Mouse (Mus musculus) cerebellum, adult 18-20 months (tissue): ENCODE results near the gene Gmds.

Source experiments
- DNase-seq, 2 experiments: peaks; one replicate each; pipeline ENCODE4 v3.0.0; 2021

Gmds gene

DNA sequence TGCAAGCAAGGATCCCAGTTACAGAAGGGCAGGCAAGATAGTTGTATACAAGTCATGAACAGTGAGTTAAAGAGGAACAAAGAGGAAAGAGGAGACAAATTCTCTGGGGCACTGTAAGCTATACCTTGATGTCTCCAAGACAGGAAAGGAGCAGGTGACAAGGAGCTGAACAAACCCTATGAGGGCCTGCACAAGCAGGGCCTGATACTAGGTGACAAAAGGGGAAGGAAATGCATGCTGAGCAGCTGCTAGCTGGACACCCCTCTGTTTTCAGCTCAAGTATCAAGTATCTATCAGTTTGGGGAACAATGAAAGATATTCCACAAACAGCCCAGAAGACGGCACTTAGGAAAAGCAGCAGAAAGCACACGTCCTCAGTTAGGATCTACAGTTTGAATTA lies 193.4 kb downstream of the Gmds start:
- DNase-seq: no peak

DNA sequence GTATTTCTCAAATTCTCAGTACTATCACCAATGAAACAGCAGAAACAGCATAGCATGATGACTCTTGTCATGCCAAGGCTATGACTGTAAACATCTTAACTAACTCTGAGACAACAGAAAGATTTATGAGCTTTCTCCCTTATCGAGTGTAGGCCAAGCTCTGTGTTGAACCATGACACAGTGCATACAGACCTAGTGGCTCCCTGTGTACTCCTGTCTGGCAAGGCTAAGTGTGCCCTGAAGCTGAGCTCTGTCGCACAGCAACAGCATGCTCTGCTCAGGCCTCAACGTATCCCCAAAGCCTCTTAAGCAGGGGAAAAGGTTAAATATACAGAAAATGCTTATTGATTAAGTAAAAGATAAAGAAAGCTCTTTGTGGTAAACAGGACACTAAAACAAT lies 194.9 kb downstream of the Gmds start:
- DNase-seq: no peak

DNA sequence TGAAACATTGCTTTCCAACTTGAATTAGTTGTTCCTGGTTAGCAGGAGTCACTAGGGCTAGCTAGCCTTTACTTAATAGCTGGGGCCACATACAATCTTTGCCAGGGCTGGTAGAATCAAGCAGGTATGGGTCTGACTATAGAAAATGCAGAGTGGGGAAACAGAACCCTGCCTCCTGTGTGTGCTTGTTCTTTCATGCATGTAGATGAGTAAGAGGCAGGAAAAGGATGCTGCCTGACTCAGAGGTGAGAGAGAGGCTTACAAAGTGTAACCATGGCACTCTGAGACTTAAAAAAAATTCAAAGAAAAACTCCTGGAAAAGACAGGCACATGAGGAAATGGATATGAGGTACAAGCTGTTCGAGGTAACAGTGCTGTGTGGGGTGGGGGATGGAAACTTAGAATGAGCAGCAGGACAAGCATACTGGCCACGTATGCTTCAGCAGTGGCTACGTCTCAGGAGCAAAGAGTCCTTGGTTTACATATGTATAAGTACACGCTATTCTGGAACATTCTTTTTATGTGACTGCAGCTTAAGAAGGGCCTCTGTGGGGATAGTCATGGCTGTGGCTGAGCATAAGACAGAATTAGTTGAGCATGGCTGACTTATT lies 203.8 kb downstream of the Gmds start:
- no peak for DNase-seq

DNA sequence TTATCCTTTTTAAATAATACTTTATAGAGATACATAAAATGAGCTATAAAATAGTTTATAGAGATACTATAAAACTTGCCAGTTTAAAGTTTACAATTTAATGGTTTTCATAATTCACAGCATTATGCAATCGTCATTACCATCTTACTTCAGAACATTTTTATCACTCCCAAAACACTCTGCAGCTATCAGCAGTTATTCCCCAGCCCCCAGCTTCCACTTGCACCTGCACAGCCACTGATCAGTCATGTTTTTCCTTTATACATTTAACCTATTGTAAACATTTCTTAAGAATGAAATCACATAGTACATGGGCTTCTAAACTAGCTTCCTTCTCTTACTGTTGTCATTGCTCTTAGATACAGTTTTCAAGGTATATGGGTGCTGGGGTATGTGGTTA lies 208.6 kb downstream of the Gmds start:
- DNase-seq: no peak

DNA sequence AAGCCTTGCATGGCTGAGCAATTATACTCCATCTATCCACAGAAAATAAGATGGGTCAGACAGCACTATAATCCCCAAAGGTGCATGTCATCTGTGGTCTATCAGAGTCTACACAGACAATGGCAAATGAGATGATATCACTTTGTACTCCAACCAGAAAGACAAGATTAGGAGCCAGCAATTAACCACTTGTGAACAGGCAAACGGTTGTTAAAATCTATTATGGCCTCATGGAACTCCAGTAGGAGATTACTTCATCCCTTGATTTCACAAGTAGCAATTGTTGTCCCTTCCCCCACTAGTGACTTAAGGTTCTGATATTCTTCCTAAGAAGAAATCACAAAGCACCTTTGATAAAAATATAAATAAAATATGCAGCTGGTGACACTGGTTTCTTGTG lies 220.2 kb downstream of the Gmds start:
- DNase-seq: no peak

DNA sequence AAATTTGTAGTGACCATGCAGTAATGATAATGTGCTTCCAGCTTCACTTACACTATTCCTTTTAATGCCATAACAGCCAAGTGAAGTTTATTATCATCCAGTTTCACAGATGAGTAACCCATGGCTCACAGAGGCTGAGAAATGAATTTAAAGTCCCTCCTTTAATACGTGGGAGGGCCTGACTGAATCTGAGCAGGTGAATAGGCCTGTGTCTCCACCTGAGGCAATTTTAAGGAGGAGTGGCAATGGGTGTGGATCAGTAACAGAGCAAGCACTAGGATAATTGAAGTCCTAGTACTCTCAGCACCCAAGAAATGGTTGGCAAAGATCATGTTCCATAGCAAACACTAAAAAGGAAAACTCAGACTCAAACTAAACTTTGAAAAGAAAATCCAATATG lies 223.1 kb downstream of the Gmds start:
- DNase-seq: no peak

DNA sequence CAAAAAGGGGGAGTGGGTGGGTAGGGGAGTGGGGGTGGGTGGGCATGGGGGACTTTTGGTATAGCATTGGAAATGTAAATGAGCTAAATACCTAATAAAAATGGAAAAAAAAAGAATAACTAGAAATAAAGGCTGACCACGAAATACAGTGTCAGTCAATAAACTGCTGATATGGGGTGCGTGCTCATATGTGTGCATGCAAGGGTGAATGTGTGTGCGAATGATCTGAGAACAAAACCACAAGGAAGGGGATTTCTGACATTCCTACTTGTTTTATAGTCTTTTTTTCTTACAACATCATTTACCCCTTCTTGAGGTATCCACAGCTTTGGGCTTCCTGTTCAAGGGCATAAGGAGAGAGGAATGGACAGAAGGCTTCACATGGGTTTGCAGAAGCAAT lies 224.7 kb downstream of the Gmds start:
- DNase-seq: no peak

DNA sequence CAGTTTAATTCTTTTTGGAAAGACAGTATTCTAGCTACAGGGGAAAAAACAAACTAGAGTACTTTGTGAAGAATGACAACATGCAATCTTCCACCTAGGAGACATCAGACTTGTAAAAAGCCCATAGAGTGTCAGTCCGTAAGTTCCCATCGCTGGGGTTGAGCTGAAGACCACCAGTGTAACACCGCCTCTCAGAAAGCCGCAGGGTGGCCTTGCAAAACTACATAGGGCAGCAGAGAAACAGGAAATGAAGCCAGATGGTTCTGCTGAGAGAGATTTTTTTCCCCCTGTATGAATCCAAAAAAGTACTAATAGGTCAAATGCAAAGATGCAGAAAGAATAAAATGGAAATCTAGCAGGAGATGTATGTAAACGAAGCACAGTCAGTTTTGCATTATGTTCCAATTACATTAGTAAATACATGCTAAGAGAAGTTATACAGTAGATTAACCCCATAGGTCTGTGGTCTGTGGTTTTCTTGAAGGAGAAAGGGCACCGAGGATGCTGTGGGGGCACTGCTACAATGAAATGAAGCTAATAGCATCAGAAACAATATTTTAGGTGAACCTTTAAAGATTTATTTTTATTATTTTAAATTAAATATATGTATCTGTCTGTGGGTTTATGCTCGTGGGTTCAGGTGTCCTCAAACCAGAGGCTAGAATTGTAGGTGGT lies 250.1 kb downstream of the Gmds start:
- DNase-seq: no peak

DNA sequence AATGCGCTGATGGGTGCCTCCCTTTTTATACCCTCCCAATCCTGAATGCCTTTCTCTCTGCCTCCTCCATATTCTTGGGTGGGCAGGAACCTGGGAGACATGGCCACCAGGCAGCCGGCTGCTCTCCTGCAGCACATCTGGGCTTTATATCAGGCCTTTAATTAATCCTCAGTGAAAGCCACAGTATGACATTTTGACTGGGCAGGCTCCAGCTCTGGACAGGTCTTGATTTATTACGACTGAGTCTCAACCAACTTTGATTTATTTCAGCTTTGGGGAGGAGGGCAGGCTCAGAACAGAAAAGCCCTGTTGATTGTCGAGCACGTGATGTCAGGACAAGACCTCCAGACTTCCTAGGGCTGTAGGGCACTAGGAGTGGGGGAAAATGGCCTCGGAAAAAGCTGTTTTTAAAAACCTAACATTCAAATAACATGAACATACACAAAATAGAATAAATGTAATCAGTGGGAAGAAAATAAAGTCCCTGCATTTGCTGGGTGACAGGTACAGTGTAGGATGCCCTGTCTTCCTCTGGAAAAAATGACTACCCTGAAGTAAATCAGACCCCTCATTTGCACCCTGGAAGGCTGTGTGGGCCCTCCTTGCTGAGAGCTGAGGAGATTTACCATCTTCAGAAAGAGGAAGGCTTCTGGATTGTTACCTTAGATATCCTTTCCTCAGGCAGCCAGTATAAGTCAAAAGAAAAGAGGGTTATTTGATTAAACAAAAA lies 257.9 kb downstream of the Gmds start:
- DNase-seq: no peak

DNA sequence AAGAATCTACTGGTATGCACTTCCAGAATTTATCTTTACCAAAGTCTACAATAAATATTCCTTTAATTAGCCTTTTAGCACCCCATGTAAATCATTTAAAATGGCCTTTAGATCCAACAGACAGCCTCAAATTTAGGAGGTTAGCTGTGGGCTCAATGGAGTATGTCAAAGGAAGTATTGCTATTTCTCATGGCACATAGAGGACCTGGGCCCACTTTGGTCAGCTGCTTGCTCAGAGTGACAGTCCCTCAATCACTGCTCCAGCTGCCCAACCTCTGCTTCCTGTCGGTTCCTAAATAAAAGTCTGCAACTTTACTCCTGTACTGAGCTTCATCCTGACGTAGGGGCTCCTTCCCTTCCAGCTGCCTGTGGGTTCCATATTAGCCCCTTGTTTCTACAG lies 264.9 kb downstream of the Gmds start:
- DNase-seq: no peak

DNA sequence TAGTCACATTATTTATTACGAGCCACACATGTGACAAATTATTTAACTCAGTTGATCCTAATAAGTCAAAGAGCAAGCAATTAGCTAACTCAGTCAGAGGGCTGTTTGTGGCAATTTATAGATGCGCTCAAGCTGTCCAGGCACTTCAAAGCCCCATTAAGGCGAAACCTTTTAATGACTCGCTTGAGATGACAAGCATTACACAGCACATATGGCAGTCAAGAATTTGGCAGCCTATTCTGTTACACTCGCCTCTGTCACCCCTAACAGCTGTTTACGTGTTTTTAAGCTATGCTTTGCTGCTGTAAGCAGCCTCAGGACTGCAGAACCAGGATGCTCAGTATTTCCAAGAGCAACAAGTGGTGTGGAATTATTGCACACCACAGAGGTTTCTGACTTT lies 283.2 kb downstream of the Gmds start:
- DNase-seq: no peak

DNA sequence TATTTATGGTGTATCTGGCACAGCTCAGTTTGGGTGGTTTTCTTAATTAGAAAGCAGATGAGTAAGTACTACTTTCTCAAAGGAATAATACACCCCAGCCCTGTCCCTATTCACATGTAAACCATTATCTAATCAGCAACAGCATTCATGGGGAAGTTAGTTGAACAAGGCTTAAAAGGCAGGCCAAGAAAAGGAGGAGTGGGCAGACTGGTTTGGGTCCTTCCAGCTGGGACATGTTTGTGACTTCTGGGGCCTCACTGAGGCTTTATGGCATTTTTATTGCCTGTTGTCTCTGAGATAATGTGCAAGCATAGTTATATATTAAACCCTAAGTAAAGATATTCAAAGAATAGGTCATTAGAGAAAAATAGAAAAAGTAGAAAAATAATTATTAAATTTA lies 285.0 kb downstream of the Gmds start:
- no peak for DNase-seq

DNA sequence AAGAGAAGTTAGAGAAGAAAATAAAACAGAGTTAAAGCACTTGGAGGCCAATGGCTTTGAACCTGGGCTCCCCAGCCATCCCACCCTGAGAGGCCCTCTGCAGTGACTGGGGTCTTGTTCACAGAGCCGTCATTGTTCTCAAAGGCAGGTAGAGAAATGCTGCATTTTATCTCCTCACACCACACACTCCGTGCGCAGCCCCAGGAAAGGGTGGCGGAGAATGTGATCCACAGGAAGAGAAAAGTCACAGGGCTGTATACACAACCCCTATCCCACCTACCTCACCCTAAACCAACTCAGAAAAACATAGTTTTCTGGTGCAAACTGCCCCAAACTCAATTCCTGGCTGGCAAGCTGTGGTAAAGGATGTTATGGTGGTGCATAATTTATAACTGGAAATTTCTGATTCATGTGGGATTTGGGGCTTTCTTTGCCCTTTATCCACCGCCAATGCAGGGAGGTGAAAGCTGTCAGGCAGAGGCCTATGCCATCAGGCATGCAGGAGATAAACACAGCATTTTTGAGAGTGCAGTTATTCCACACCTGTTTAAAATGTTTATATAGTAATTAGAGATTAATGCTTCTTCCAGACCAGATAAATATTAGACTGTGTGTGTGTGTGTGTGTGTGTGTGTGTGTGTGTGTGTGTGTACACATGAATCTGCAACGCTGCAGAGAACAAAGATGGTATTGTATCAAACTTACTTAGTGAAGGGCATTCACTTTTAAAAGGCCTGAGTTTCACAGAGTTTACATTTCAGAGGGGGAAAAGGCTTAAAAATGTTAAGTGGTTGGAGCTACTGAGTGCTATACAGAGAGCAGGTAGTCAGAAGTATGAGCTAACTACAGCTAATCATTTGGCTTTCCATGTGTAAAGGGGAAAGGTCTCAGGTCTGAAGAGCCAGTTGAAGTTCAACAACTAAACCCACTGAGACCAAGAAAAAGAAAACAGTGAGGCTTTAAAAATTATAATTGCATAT lies 290.3 kb downstream of the Gmds start:
- no peak for DNase-seq

DNA sequence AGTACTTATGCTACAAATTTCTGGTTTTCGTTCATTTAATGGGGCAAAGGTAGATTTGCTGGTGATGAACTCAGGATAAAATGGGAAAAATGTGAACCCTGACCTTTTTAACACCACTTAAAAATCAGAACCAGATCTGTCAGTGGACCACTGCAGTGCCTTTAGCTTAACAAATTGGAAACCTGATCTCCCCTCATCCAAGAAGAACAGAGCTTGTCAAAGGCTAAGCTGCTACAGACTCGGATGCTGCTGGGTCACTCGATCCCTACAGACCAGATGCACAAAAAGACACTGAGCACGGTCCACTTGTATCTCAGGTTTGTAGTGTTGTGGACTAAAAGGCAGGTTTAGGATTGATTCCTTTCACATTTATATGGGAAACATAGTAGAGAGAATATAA lies 291.6 kb downstream of the Gmds start:
- DNase-seq: no peak

DNA sequence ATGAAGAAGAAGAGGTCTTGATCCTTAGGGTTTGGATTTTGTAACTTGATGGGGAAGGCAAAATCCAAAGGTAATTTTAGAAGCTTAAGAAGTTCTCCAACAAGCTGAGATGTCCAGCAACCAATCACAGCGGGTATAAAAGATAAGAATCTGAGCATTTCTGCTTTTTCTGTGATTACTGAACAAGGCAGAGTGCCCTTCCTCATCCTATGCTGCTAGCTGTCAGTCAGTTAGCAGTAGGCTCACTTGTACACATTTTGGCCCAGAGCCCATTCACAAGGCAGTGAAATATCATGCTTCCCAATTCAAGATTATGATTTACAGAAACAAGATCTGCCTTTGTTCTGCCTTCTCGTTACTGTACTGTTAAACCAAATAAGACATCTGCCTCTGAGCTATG lies 295.8 kb downstream of the Gmds start:
- no peak for DNase-seq

DNA sequence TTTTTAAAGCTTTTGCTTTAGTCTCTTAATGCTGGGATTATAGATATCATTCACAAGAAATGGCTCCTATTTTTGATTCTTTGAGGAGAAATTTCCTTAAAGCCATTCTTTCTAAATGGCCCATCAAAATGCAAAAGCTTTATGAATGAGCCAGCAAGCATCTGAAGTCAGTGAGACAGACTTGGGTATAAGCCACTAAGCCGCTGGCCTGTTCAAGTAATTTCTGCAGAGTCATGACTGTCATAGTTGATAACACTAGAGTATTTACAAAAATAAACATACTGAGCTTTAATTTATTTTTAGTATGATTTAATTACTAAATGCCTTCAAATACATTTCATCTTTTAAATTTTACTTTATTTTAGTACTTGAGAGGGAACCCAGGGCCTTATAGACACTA lies 297.7 kb downstream of the Gmds start:
- no peak for DNase-seq

DNA sequence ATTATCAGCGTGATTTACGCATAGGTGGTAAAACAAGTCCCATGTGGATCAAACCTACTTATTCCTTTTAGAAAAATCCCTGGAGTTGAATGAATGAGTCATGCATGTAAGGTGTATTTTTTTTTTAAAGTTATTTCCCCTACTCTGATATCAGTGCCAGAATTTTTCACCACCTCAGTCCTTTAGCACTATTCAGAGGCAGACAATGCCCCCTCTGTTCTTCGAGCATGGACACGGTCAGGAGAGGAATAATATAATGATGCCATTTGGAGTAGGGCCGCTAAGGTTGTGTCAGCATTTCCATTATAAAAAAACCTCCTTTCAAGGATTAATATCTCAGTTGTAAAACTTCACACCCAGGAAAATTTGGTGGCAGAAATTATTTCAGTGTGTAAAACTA lies 301.6 kb downstream of the Gmds start:
- DNase-seq: no peak

DNA sequence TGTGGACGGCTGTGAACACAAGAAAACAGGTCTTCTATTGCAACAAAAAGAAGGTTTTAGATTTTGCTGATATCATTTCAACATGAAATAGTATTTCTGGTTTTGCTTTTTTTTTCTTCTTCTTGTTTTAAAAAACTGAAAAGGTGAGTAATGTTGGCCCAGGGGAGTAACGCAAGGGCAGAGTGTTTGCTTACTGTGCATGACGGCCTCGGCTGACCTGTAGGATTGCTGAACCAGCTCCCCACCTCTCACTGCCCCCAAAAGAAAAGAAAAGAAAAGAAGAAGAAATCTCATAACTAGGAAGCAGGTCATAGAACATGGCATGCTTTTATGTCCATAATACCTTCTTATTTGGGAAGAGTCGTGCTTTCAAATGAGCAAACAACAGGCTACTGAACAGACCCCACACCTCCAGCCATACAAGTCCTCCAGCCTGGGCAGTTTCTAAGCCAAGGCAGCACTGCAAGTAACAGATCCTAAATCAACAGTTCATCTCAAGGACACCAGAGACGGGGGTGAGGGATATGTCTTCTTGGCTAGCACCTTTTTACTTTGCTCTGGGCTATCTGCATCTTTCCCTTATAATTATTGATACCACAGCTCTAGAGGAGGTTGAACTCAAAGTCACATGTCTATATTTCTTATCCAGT lies 303.6 kb downstream of the Gmds start:
- no peak for DNase-seq

DNA sequence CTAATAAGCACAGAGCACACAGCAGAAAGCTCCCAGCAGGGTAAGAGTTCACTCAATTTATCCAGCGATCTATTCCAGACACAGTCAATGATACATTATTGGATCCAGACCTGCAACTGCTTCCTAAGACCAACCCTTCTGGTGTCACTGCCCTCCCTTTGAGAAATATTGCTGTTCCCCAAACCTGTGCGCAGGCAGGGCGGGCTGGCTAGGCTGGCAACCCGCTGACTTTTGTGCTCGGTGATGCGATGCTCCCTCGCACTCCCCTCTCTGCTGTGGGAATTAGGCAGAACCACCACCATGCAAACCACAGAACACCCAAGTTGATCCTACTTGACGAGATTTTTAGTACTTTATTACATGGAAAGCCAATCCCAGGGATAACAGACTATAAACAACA lies 304.4 kb downstream of the Gmds start:
- DNase-seq: no peak

DNA sequence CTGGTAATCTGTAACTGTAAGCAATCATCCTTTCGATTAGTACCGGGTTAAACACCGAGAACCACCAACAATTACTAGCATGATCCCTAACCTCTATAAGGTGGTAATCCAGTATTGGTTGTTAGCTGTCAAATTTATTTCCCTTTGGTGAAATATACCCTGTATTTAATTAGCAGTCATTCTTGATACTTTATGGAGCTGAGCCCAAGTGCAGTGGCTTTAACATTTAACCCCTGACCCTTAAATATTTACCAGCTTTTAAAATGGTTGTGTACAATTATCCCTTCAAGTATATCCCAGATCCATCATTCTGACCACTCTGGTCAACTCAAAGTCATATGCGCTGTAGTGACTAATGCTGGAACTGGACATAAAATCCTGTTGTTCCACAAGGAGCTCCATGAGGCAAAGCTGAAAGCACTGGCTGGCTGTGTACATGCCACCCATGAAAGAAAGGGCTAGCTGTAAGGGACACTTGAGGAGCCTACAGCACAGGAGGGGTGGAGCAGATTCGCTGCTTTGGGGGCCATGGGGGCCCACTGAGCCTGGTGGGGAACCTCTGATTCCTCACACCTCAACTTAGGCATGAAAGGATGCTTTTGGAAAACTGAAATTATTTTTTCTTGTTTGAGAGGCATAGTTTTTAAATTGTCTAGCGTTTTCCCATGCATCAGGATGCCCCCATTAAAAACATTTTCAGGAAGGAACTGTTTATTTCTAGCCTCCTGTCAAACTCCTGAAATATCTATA lies 312.1 kb downstream of the Gmds start:
- DNase-seq: no peak

DNA sequence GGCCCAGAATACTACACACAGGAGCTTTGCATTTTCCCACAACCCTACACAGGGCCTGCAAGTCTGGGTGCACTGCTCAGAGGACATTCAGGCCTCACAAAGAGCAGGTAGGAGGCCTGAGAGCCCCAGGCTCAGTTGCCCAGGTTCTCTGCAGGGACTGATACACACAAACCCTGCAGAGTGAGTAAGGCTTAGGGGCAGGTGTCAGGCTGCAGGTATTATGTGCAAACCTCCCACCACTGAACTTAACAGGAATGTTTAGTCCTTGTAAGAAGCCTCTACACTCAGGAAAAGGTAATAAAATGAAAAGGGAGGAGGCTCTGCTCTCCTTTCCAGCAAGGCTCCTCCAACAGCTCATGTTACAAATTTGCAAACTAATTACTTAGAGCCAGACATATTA lies 313.7 kb downstream of the Gmds start:
- no peak for DNase-seq
